Mouse (Mus musculus): ENCODE data around the gene Faf1. TPM values are rescaled to one million over a fixed set of nuclear protein-coding genes. Genes with fewer than 3 reads are reported as not detected.

Faf1 gene
- polyA plus RNA-seq, 1 experiment from 2014 or later, result 17.9 TPM

DNA sequence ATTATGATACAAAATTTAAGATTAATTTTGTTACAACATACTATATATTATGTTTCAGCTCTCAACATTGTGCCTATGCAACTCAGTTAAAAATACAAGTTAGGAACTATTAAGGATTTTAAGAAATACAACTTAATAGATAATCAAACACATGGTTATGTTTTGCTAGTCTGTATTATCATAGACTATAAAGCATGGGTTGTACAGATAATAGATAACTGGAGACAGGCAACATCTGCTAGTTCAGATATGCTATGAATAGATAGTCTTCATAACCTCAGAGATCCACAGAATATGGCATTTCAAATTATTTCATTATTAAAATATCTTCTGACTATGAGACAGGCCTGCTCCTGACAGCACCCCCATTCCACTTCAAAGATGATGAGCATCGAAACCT, 329.7 kb downstream of the Faf1 start:
- Histone ChIP-seq H3K36me3 (ENCODE audit: insufficient read depth, low read length) (no peaks in the 10 kb centered on the region), H3K4me2 (replicated peaks; ENCODE audit: low read depth, low read length) (no peak overlapping the region), H3K9ac (replicated peaks; ENCODE audit: low read depth) (no peak overlapping the region), H3K4me1 (ENCODE audit: insufficient read depth, low read depth, low read length) (no peaks in the 10 kb centered on the region), H3K27ac (ENCODE audit: low read length) (no peak overlapping the region), H3K9me3 (ENCODE audit: low read length) (no peaks in the 10 kb centered on the region), H3K27me3 (replicated peaks; ENCODE audit: insufficient read depth, low read length) (no peaks in the 10 kb centered on the region), H3K4me3 (ENCODE audit: low read depth, low read length) (no peak overlapping the region)
- TF ChIP-seq EP300 (IDR thresholded peaks at IDR 0.05) (no peak), CTCF (IDR thresholded peaks at IDR 0.05) (no peak)
- DNase-seq (ENCODE audit: low spot score) (no peak), ATAC-seq (no peak)
- WGBS, result 94% methylated on average over 1 of the region's 1 CpGs

Other genes with a start within 250 kb of the Faf1 start
- 51.7 and 56.6 TPM in 2 replicates for gene Rnf11, start 191.9 kb upstream of the Faf1 start, polyA plus RNA-seq (2015; fragmentation: Nextera tagmentation; extraction: Ambion mirVana)
- gene 4930522H14Rik, start 145.3 kb upstream of the Faf1 start, polyA plus RNA-seq (2015; fragmentation: Nextera tagmentation; extraction: Ambion mirVana), result not detected in 2 replicates
- gene Cdkn2c, start 9.4 kb upstream of the Faf1 start, polyA plus RNA-seq (2015; fragmentation: Nextera tagmentation; extraction: Ambion mirVana), result 6.0 and 8.2 TPM in 2 replicates

All from lung, postnatal 0 days (tissue).